Mouse (Mus musculus): ENCODE measurements at regions not wholly inside any gene's neighbourhood (a gene's known extent, or its start where the extent isn't known, plus 50 kb on each side); places are given as distances from the start of the nearest gene placed in this dataset.

GRCm38 (mm10) chr6:120612346-120612745 is 53.8 kb upstream of the Cecr2 start:
- TF ChIP-seq CTCF (IDR thresholded peaks at IDR 0.05; ENCODE audit: low read depth, low read length), result no peak
- no peak for TF ChIP-seq POLR2A (IDR thresholded peaks at IDR 0.05; ENCODE audit: insufficient read depth, low read length)
